Mouse (Mus musculus): ENCODE results near the gene Zscan20. TPM values are rescaled to one million over a fixed set of nuclear protein-coding genes. Genes with fewer than 3 reads are reported as not detected.

Zscan20 gene
- polyA plus RNA-seq, 1 experiment from 2014 or later, result 3.5 TPM

- H3K4me1 ChIP-seq (replicated peaks), result no peaks in the 10 kb centered on the region
- H3K4me3 ChIP-seq (replicated peaks), result no peak overlapping the region
- H3K9ac ChIP-seq, result no peak overlapping the region
- ATAC-seq, result no peak
- H3K36me3 ChIP-seq, result no peaks in the 10 kb centered on the region
- WGBS, result 36% methylated on average over 2 of the region's 2 CpGs
- H3K27me3 ChIP-seq (replicated peaks), result no peaks in the 10 kb centered on the region
- no peak overlapping the region for H3K4me2 ChIP-seq (replicated peaks)
- no peaks in the 10 kb centered on the region for H3K9me3 ChIP-seq
- no peak overlapping the region for H3K27ac ChIP-seq
These were observed 66.5 kb downstream of the Zscan20 start for GRCm38 (mm10) chr4:128543378-128543777.

Other genes starting within 250 kb of the Zscan20 start
- 2.2 and 2.4 TPM in 2 replicates for gene Tlr12, start 8.5 kb upstream of the Zscan20 start, polyA plus RNA-seq (2015; fragmentation: Nextera tagmentation; extraction: Ambion mirVana)
- 39.2 and 42.3 TPM in 2 replicates for gene Phc2, start 44.6 kb upstream of the Zscan20 start, polyA plus RNA-seq (2015; fragmentation: Nextera tagmentation; extraction: Ambion mirVana)
- gene A3galt2, start 145.3 kb upstream of the Zscan20 start, polyA plus RNA-seq (2015; fragmentation: Nextera tagmentation; extraction: Ambion mirVana), result 0.08 and 0.13 TPM in 2 replicates
- 22.8 and 23.5 TPM in 2 replicates for gene Zfp362, start 195.9 kb upstream of the Zscan20 start, polyA plus RNA-seq (2015; fragmentation: Nextera tagmentation; extraction: Ambion mirVana)